Mouse (Mus musculus) adrenal gland, postnatal 4 days (tissue): ENCODE measurements around the gene Scg2. TPM values are rescaled to one million over a fixed set of nuclear protein-coding genes. Genes with fewer than 3 reads are reported as not detected.
A peak's percentile ranks its signal among the peaks of the same experiment; 100 is the strongest.

ENCODE experiments used
- DNase-seq, 2 experiments: peaks; one replicate each; pipeline ENCODE4 v3.0.0; 2021 to 2022; ENCODE audit warnings: low spot score in 2 of 2, mixed read lengths in 2 of 2
- long read RNA-seq, 2 experiments: library from polyadenylated mRNA; stranded (forward); transcript quantifications; one replicate each; pipeline ENCODE4 v2.0.0; 2021
- total RNA-seq, 2 experiments: library from RNA; stranded (reverse); gene quantifications; 2 replicates each; pipeline ENCODE4 v1.2.3; 2021

Scg2 gene
- 100 to 1,000 TPM; 520 to 570 TPM for total RNA-seq
- long read RNA-seq, experiment 1, transcript Scg2-202 (3 exons, 2,317 nt): minor isoform, 354 of 804 reads
- long read RNA-seq, experiment 1, transcript Scg2-201 (2 exons, 2,515 nt): major isoform, 371 of 804 reads
- long read RNA-seq, experiment 1, partial matches to known transcripts: 7 of 804 reads
- long read RNA-seq, experiment 1, other reads (novel, unspliced or antisense): 72 of 804 reads
- long read RNA-seq, experiment 2, transcript Scg2-201 (2 exons, 2,515 nt): major isoform, 563 of 1,193 reads
- long read RNA-seq, experiment 2, transcript Scg2-202 (3 exons, 2,317 nt): minor isoform, 518 of 1,193 reads
- long read RNA-seq, experiment 2, partial matches to known transcripts: 92 of 1,193 reads
- long read RNA-seq, experiment 2, other reads (novel, unspliced or antisense): 20 of 1,193 reads

DNA sequence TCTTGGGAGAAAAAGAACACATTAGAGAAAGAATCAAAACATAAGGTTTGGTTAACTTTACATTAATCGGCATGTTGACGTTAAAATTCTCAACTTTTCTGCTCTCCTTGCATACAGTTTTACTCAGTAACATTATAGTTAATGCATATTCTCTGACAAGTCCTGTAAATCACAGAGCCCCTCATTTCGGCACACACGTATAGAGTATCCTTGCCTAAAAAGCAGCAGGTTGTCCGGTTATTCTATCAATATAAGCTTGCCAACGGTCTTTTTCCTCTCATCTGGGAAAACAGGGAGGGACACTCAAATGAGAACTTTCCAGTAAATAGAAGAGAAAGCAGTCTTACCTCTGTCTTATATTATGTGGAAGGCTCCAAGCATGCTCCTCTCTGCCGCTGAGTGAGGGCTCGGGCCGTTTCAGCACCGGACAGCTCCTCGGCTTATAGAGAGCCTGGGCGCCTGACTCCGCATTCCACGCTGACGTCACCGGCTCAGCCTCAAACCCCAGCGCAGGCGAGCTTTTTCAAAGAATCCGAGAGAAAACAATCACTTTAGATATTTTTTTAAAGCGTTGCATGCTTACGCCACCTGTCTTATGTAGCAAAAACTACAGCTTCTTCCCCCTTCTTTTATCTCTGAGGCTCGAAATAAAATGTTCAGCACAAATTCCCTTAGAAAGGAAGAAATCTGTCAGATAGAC, at the start of gene Scg2:
Scg2 (minus strand) TSS at position 512 of the 700 bp plus-strand sequence.
- DNase-seq: peak; percentile 69 to 75

DNA sequence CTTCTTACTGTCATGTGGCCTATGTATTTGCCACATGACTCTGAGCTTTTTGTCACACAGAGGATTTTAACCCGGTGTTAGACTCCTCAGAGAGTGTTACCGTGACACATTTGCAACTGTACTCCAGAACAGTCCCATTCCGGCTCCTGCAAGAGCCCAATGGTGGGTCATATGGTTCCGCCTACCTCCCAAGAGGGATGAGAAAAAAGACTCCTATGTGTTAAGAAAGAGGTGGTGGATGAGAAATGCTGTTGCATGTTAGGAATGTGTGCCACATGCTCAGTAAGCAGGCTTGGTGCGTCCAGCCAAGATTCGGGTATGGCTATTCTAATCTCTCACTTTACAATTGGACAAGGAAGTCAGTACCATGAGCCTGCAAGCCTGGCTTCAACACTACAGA, 45.6 kb upstream of the Scg2 start:
- DNase-seq: no peak

DNA sequence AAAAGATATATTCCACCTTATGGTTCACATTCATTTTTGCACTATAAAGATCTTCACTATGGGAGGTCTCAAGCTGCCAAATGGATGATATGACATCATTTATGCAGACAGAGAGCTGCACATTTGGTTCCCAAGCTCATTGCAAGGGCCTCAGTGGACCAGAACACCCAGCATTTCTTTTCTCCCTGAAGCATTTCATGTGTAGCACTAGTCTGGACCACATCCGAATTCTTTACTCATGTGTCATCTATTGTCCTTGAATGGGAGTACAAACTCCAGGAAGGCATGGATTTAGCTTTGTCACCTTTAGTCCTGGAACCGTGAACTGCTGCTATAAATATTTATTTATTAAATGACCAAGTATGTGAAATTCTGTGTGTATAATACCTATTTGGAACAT, 30.9 kb upstream of the Scg2 start:
- DNase-seq: no peak

DNA sequence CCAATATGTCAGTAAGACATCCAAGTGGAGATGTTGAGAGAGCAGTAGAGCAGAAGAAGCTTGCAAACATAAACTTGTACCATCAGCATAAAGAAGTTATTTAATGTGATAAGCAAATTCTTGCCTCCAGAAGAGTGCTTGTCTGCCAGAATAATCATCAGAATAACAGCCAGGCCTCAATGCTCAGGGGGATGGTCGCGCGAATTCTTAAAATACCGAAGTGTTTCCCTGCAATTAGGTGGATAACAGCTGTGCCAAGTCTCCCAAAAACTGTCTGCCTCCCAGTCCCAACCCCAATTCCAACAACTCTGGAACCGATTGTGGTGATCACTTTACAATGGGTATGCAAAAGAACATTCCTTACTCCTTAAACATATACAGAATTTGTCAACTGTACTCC, 30.0 kb upstream of the Scg2 start:
- no peak for DNase-seq

DNA sequence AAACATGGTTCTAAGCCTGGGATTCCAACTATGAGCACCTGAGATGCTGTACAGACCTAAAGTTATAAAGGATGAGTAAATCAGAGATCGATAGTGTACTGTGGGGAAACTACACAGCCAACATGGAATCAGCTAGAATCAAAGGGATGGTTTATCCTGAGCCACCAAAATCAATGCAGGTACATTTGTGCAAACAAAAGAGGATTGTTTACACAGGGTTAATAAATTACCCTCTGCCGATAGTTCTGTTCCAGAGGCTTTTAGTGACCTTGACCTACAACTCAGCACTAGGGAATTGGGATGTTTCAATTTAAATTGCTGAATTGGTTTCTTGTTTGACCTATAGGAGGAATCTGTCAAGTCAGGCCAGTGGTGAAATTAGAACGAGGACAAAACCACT, 26.7 kb upstream of the Scg2 start:
- no peak for DNase-seq

DNA sequence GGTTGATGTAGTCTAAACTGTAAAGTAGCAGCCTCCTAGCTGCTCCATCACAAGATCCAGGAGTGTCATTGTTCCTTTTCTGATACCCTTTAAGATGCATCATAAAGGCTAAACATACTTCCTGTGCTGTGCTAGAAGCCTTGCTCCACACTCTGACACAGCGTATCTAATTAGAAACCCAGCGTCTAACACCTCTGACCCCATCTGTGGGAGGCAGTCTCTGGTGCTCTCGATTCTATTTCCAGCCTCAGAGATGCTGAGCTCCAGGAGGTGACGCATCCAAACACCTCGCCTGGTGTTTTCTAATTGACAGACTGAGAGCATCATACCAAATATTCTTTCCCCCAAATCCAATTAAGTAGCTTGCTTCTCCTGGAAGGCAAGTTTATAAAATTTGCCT, 18.6 kb upstream of the Scg2 start:
- no peak for DNase-seq

DNA sequence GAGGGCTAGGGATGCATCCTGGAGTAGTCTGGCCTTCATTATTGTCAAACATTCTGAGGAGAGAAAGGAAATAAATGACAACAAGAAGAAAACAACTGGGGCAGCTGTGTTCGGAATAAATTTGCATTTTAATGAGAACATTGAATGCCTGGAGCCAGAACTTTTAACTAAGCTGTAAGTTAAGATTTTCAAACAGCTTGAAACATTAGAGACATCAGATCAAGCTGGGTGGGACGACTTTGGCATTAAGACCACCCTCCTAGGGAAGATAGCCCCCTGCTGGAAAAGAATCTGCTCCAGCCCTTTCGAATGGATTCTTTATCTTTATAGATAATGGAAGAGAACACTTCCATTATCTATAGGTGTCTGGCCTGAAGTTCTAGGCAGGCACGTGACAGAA, 14.2 kb upstream of the Scg2 start:
- no peak for DNase-seq

DNA sequence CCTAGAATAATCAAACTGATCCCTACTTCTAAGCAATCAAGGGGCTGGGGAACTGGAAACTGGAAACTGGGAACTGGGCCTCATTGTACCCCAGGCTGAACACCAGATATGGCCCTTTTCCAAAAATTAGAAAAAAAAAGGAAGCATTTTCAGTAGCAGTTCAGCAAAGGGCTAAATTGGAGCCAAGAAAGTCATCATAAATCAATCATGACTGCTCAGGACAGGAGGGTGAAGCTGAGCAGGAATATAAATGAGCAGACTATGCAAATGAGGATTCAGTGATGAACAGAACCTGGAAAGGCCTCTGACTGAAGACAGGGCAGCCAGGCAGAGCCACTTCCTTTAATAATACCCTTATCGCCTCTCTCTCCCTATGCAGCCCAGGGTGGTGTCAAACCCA, 12.4 kb upstream of the Scg2 start:
- no peak for DNase-seq

DNA sequence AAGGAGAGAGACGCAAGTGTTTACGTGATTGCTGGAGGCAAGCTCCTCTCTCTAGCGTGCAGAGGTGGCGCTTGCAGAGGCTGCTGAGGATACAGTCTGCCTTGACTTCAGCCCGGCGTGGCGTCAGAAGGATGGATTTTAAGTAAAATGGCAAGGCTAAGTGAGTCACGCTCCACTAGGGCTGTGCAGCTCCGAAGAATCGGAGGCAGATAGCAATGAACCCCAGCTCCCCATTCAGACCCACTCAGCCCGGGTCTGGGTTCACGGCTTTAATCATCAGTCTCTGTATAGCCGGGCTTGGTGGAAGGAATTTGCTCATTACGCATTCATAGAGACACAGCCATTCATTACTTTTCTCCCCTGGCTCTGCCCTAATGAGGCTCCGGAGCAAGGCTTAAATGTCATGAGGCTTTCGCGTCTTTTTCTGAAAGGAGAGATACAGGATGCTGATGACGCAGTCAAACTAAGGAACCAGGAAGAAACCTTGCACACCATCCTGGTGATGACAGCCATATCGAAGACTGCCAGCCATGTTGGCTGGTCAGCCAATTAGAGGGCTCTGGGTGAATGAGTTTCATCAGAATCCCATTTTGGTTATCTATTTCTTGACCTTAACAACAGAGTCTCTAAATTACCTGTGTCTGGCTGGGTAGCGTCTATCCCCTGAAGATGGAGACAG, 10.6 kb upstream of the Scg2 start:
- DNase-seq: no peak

DNA sequence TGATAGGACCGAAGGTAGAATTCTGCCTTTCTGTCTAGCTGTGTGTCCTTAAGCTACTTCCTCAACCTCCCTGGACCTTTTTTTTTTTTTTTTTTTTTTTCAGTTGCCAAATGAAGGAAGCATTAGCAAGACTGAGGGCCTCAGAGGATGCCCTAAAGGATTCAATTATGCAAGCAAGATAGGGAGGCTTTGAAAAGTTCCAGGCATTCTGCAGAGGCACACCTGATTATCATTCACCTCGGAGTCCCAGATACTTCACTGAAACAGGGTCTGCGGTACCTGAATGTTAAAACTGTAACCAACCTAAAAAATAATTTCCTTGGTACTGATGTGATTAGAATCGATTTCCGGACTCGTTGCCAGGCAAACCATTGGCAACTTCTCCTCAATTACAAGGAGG, 10.0 kb upstream of the Scg2 start:
- no peak for DNase-seq

DNA sequence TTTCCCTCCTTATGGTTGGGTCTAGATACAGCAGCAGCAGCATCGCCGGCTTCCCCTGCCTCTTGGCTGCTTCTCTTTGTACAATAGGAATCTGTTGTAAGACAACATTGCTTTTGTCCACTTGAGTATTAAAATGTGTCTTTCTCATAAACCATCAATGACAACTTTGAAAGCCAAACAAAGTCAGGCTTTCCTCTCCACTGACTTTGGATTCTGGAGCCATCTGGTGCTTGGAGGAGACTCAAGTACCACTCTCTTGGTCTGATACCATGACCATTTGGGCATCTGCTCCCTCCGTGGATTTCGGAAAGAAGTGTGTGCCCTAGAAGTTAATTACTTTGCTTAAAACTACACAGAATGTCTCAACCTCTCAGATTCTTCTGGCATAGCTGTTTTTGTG, 5.7 kb upstream of the Scg2 start:
- DNase-seq: no peak

DNA sequence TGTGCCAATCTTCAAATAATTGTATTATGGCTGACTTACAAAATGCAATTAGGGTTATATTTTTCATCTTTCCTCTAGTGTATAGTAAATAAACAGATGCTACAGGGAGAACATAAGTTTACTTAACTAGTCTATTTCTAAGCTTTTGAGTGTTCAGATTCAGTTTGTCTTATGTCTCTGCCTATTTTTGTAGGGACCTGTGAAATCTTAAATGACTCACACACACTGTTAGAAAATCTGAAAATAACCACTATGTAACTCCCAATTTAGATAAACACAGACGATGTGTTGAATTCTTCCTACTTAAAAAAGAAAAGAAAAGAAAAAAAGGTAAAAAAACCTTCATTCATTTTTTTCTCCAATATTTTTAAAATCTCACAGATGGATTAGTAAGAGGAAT, 2.2 kb downstream of the Scg2 start:
- no peak for DNase-seq

DNA sequence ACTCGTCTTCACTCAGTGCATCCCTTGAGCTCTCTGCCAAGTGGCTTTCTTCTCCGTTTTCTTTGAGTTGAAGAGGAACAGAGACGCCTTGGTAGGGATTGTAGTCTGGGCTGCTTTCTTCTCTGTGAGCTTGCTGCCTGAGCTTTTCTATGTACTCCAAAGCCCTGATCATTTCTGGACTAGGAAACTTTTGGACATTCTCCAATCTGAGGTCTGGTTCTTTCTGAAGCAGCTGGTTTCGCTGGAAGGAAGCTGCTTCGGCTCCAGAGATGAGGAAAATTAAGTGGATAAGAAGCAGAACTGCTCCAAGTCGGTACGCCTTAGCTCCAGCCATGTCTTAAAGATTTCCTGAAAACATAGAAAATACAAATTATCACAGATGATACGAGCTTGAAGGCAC, 3.2 kb downstream of the Scg2 start:
- DNase-seq: no peak

DNA sequence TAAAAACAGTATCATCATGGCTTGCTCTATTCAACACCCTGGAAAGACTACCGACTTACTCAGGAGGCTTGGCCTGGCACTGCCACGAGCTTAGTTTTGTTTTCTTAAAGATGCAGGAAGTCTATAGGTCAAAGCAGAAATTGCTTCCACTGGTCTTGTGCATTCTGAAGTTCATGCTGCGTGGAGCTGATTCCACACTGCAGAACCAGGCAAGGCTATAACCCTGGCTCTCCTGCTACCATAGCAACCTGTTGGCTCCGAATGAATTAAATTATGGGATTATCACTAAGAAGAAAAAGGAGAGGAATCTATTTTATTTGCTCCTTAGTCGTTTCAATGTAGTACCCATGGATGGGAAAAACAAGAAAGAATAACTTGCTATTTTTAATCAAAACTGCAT, 10.9 kb downstream of the Scg2 start:
- DNase-seq: no peak

DNA sequence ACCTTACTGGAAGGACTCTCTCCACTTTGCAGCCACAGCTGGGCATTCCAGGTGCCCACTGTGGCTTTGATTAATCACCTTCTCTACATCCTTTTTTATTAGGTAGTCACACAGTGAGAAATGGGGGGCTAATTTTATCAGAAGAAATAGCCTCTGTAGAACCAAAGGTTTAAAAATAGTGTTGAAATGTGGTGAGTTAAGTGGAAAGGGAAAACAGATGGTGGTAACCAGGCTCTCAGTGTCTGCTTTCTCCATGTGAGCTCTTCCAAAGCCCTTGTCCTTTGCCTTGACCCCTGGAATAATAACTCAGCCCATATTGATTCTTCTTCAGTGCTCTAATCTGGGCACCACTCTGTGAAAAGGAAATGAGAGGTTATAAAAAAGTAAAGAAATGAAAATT, 24.4 kb downstream of the Scg2 start:
- no peak for DNase-seq

DNA sequence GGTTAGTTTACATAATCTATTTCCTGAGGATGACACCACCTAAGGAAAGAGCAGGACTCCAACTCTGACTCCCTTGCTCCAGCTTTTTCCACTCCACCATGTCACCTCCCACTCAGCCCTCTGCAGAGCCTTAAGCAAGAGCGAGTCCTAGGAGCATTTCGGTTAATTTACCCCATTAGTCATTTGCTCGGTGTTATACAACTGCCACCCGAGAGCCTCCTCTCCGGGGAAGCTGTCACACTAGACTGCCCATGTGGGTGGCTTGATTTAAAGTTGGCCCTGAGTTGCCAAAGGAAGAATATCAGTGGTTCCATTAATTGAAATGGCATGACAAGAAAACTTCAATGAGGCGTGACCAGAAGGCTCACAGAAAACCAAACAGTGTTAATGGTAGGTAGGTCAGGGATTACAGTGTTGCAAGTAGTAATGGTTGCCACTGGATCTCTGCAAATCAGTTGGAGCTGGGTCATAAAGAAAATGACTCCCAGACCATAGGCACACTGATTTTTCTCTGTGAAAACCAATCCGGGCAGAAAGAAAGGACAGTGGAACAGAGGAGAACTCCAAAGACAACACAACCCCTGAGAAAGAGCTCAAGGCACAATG, 33.5 kb downstream of the Scg2 start:
- DNase-seq: no peak

DNA sequence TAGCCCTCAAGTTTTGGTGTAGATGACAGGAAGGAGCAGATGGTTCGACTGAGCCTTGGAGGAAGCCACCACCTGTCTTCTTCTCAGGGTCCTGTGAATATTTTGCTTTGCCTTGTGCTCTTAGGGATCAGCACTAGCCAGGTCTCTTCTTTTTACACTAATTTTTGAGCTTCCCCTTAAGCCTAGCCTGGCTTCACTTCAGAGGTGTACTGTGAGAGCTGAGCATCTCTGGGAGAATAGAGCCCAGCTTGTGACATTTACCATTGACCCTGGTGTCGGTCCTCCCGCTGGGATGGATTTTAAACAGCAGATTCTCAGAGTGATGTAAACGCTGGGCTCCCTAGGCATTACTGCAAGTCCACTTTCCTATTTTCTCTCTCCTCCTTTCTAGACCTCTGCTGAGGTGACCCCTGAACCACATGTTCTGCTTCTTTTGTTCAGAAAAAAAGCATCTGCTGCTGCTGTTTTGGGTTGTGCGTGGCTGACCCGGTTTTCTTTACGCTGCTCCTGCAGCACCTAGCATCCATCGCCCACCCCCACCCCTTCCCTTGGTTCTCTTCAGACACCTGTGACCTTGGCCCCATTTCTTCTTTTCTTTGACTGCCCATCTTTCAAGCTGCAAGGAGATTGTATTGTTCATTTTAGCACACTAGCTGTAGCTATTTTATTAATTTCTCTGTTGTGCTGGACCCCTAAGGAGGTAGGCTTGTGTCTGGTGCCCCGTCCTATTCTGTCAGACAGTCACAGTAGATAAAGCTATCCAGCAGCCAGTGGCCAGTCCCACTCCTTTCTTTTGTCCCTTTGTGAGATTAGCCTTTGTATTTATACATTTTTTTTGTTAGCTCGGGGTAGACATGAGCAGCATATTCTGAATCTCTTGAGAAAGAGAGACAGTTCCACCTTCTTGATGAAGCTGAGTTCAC, 38.6 kb downstream of the Scg2 start:
- no peak for DNase-seq

DNA sequence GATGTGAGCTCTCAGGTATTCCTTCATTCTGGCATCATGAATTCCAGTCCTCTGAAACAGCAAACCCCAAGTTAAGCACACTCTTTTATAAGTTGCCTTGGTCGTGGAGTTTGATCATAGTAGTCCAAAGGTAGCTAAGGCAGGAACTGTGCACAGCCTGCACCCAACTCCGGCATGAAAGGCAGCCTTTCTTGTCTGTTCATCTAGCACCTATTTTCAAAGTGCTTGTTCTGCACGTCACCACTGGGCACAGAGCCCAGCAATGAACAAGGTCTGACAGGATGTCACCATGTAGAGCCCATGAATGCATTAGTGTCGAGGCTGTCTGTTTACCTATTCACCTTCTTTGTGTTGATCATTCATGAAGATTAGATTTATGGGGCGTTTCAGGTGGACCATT, 39.6 kb downstream of the Scg2 start:
- no peak for DNase-seq
